21 mouse cellular contexts compared by ENCODE assay signal in the genomic region with DNA sequence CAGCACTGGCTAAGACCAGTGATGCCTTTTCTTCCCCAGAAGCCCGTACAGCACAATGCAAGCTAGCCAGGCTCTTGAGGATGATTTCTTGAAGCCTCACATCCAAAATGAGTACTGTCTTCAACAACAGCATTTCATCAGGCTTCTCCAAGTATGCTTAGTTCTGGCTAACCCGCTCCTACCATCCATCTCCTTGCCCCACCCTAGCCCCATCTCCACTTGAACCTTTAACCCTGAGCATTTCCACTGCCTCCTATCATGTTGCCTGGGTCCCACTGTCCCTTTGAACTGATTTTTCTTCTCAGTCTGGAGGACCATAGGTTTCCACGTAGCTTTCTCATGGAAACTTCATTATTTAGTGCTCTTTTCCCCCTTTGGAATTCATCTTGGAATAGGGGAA. TPM values are rescaled to one million over a fixed set of nuclear protein-coding genes. Genes with fewer than 3 reads are reported as not detected.
A peak's percentile ranks its signal among the peaks of the same experiment; 100 is the strongest.
DNase-seq lines count a peak whose midpoint lies in the region; ATAC-seq and TF ChIP-seq lines count a peak whose summit lies in the region.
"Had no signal": no experiment of that assay in that cellular context is flagged by ENCODE, and none has a peak within 500 bp of the region (broad histone marks: within the 10 kb centered on the region; RNA-seq: fewer than 3 reads in every experiment).

No protein-coding gene starts in this region.

- H3K9me3 ChIP-seq in heart, embryonic 10.5 days, result no peaks in the 10 kb centered on the region
- H3K9me3 ChIP-seq in G1E (replicated peaks), result no peaks in the 10 kb centered on the region; the same call in 1 of the 2 replicates
- H3K9me3 ChIP-seq in liver, embryonic 13.5 days (replicated peaks), result no peaks in the 10 kb centered on the region
- H3K9me3 ChIP-seq: embryonic facial prominence, embryonic 13.5 days; forebrain, embryonic 12.5 days; hindbrain, embryonic 12.5 days had no signal

- ATAC-seq in G1E (ENCODE audit: extremely low read depth, insufficient number of reproducible peaks, low FRiP score, poor library complexity, severe bottlenecking), result no peak
- ATAC-seq in erythroid progenitor cell, adult 5-6 weeks (replicated peaks; ENCODE audit: low FRiP score, poor library complexity, severe bottlenecking), result peak; percentile 53
- peak; percentile 72 for ATAC-seq in liver, embryonic 13.5 days (ENCODE audit: low read depth)
- ATAC-seq: CD4-positive, CD25-positive, alpha-beta regulatory T cell, adult 4 months; lung, postnatal 0 days had no signal

- H3K27ac ChIP-seq in heart, embryonic 10.5 days, result peak overlapping the region; percentile 79
- H3K27ac ChIP-seq in liver, embryonic 13.5 days, result peak overlapping the region; percentile 96
- H3K27ac ChIP-seq: embryonic facial prominence, embryonic 13.5 days; left cerebral cortex, adult 2 months had no signal

- no peak for TF ChIP-seq CTCF in G1E (IDR thresholded peaks at IDR 0.05; ENCODE audit: low read depth, low read length)

- DNase-seq in heart, embryonic 10.5 days (ENCODE audit: low spot score), result no peak
- DNase-seq in heart, adult 18-20 months, result no peak
- DNase-seq in G1E (ENCODE audit: low spot score), result no peak
- no peak for DNase-seq in liver, embryonic 13.5 days
- DNase-seq in cerebellum, adult 8-10 months, result no peak
- no peak for DNase-seq in embryo, embryonic 9.5 days (ENCODE audit: extremely low spot score)
- no peak for DNase-seq in ovary, postnatal 10 days (ENCODE audit: low spot score)
- DNase-seq: adrenal gland, postnatal 25 days; cerebellum, adult 2 months; kidney, postnatal 4 days; layer of hippocampus, adult 9-11 months; retina, postnatal 1 day had no signal

- no peak overlapping the region for H3K4me3 ChIP-seq in heart, embryonic 10.5 days
- H3K4me3 ChIP-seq in G1E (ENCODE audit: low read depth, low read length), result peak overlapping the region; percentile 13; the same call in 1 of the 2 replicates
- H3K4me3 ChIP-seq in liver, embryonic 13.5 days (replicated peaks), result peak overlapping the region; percentile 32
- H3K4me3 ChIP-seq: embryonic facial prominence, embryonic 13.5 days; forebrain, embryonic 12.5 days; hindbrain, embryonic 12.5 days; left cerebral cortex, adult 2 months had no signal

- peak overlapping the region; percentile 72 for H3K4me2 ChIP-seq in liver, embryonic 13.5 days
- H3K4me2 ChIP-seq: embryonic facial prominence, embryonic 13.5 days; forebrain, embryonic 12.5 days; hindbrain, embryonic 12.5 days had no signal

- 73% methylated on average over 3 of the region's 3 CpGs for WGBS in heart, embryonic 10.5 days
- WGBS in liver, embryonic 13.5 days (ENCODE audit: insufficient replicate concordance), result 32% methylated on average over 3 of the region's 3 CpGs

- H3K4me1 ChIP-seq in heart, embryonic 10.5 days, result peaks cover 50% of the 10 kb centered on the region
- H3K4me1 ChIP-seq in G1E (ENCODE audit: insufficient read depth, low read depth, low read length), result peaks cover 98% of the 10 kb centered on the region
- peaks cover 100% of the 10 kb centered on the region for H3K4me1 ChIP-seq in liver, embryonic 13.5 days (replicated peaks)
- H3K4me1 ChIP-seq: forebrain, embryonic 12.5 days had no signal

- no peaks in the 10 kb centered on the region for H3K27me3 ChIP-seq in heart, embryonic 10.5 days (ENCODE audit: insufficient read depth, poor library complexity, severe bottlenecking)
- no peaks in the 10 kb centered on the region for H3K27me3 ChIP-seq in G1E (ENCODE audit: insufficient read depth, low read length)
- no peaks in the 10 kb centered on the region for H3K27me3 ChIP-seq in liver, embryonic 13.5 days
- H3K27me3 ChIP-seq: embryonic facial prominence, embryonic 13.5 days; hindbrain, embryonic 12.5 days had no signal

- H3K9ac ChIP-seq in liver, embryonic 13.5 days, result peak overlapping the region; percentile 63
- H3K9ac ChIP-seq: embryonic facial prominence, embryonic 13.5 days; forebrain, embryonic 12.5 days; hindbrain, embryonic 12.5 days had no signal

- H3K36me3 ChIP-seq in heart, embryonic 10.5 days, result no peaks in the 10 kb centered on the region
- H3K36me3 ChIP-seq in G1E (replicated peaks), result no peaks in the 10 kb centered on the region
- no peaks in the 10 kb centered on the region for H3K36me3 ChIP-seq in liver, embryonic 13.5 days
- H3K36me3 ChIP-seq: embryonic facial prominence, embryonic 13.5 days; forebrain, embryonic 12.5 days; hindbrain, embryonic 12.5 days had no signal

RNA-seq across cellular contexts. Expression of gene Glrp1, which starts 17.5 kb away (rescaled TPM):
- 0.10 TPM in 1 of 2 replicates, not detected in the other for polyA plus RNA-seq in heart, embryonic 10.5 days (2016; fragmentation: Nextera tagmentation; extraction: Ambion mirVana)
- total RNA-seq in heart, adult 18-20 months (2021), result under 1 TPM in 1 of 2 experiments, not detected in 1; 0.17 TPM
- total RNA-seq in G1E (2014; fragmentation: Nextera tagmentation) (not detected in 2 replicates), G1E (2017) (0.16 TPM in 1 of 2 replicates, not detected in the other)
- polyA plus RNA-seq in G1E (2012), result not detected in 2 replicates
- not detected in 2 replicates for total RNA-seq in erythroid progenitor cell, adult 5-6 weeks (2015; ENCODE audit: low replicate concordance)
- not detected in 2 replicates for total RNA-seq in erythroid progenitor cell, adult 5-6 weeks (2017; ENCODE audit: low replicate concordance)
- polyA plus RNA-seq in liver, embryonic 13.5 days (2015; fragmentation: Nextera tagmentation; extraction: Ambion mirVana), result 0.09 and 0.17 TPM in 2 replicates
- total RNA-seq: adrenal gland, postnatal 25 days; gastrocnemius, adult 8-10 months; left cerebral cortex, adult 2 months had no signal
- polyA plus RNA-seq: CD4-positive, CD25-positive, alpha-beta regulatory T cell, adult 4 months; embryonic facial prominence, embryonic 13.5 days; forebrain, embryonic 12.5 days; hindbrain, embryonic 12.5 days; limb, embryonic 14.5 days had no signal
